Mouse (Mus musculus) erythroblast, embryonic 14.5 days (primary cell): ENCODE measurements around the gene Sv2c. TPM values are rescaled to one million over a fixed set of nuclear protein-coding genes. Genes with fewer than 3 reads are reported as not detected.

Experiments used
- H3K27me3 ChIP-seq: 2 replicates; pipeline ENCODE4 v1.6.1; 2012; ENCODE audit warnings: inconsistent platforms; ENCODE audit not compliant: control insufficient read depth
- H3K36me3 ChIP-seq: 2 replicates; pipeline ENCODE4 v1.6.1; 2012; ENCODE audit warnings: mild to moderate bottlenecking, inconsistent platforms; ENCODE audit not compliant: control insufficient read depth
- H3K4me1 ChIP-seq: 2 replicates; pipeline ENCODE4 v1.6.1; 2012; ENCODE audit warnings: inconsistent platforms; ENCODE audit not compliant: control insufficient read depth
- H3K4me3 ChIP-seq: replicated peaks from 2 replicates; pipeline ENCODE3; 2012; ENCODE audit warnings: moderate library complexity, mild to moderate bottlenecking, inconsistent platforms
- H3K9me3 ChIP-seq: 2 replicates; pipeline ENCODE4 v1.6.1; 2012; ENCODE audit warnings: low read length, inconsistent platforms, mixed read lengths; ENCODE audit not compliant: control insufficient read depth
- GATA1 ChIP-seq: IDR thresholded peaks from 2 replicates; pipeline ENCODE4 v1.6.1; 2012; ENCODE audit warnings: low read length, inconsistent platforms, mixed read lengths
- TAL1 ChIP-seq: IDR thresholded peaks from 3 replicates; pipeline ENCODE4 v1.6.1; 2012; ENCODE audit warnings: low read length, inconsistent platforms, mixed read lengths
- polyA plus RNA-seq: library from polyadenylated mRNA; stranded (reverse); fragments of >175 nt; gene quantifications from 2 replicates; pipeline ENCODE4 v1.2.3, GENCODE M21; 2012

The Sv2c gene
- polyA plus RNA-seq, 1 experiment = 0.01 TPM

GRCm38 (mm10) chr13:95965596-95965995, 166.8 kb downstream of the Sv2c start:
- Histone ChIP-seq H3K36me3 (no peaks in the 10 kb centered on the region), H3K9me3 (no peaks in the 10 kb centered on the region), H3K4me1 (peaks cover 93% of the 10 kb centered on the region), H3K27me3 (peaks cover 3% of the 10 kb centered on the region), H3K4me3 (peak overlapping the region; percentile 51)
- no peak for TF ChIP-seq GATA1
- TF ChIP-seq TAL1 = no peak

DNA sequence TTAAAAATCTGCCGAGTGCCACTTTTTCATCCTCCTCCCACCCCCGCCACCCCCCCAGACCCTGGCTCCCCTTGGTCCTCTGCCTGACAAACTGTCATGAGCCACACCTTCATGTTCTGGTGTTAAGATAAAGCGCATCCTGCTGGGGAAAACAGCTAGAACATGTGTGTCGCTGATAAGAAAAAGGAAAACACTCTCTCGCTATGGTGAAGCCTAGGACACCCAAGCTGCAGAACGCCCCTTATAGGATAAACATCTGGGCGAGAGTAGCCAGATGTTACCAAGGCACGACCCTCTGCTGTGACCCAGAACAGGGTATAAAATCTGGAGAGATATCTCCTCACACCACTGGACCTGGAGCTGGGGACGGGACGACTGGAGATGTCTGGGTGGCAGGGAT, 167.2 kb downstream of the Sv2c start:
- peaks cover 3% of the 10 kb centered on the region for H3K27me3 ChIP-seq
- no peaks in the 10 kb centered on the region for H3K36me3 ChIP-seq
- H3K9me3 ChIP-seq = no peaks in the 10 kb centered on the region
- peak; percentile 58 for TF ChIP-seq GATA1
- peak; percentile 78 for TF ChIP-seq TAL1
- peaks cover 96% of the 10 kb centered on the region for H3K4me1 ChIP-seq
- H3K4me3 ChIP-seq = peak overlapping the region; percentile 51

DNA sequence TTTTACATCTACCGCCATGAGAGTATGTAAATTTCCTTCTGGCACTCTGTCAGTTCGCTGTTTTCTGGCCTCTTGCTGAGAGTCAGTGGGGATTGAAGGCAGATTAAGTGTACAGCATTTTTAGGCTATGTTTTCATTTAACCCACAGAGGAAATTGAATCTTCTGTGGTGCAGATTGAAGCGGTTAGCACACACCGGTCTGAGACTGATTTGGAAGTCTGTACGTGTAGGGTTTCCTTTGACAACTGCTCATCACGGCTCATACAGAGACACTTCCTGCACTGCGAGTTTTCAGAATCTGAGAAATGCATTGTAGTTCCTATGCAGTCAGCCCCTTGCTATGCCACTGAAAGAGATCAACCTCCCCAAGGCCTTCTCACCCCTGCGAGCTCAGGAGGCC, 168.2 kb downstream of the Sv2c start:
- peaks cover 3% of the 10 kb centered on the region for H3K27me3 ChIP-seq
- peak overlapping the region; percentile 51 for H3K4me3 ChIP-seq
- H3K36me3 ChIP-seq = no peaks in the 10 kb centered on the region
- H3K9me3 ChIP-seq = no peaks in the 10 kb centered on the region
- peaks cover 92% of the 10 kb centered on the region for H3K4me1 ChIP-seq
- TF ChIP-seq GATA1 = no peak
- no peak for TF ChIP-seq TAL1

- no peak overlapping the region for H3K4me3 ChIP-seq
- peaks cover 3% of the 10 kb centered on the region for H3K27me3 ChIP-seq
- no peaks in the 10 kb centered on the region for H3K36me3 ChIP-seq
- no peaks in the 10 kb centered on the region for H3K9me3 ChIP-seq
- peaks cover 90% of the 10 kb centered on the region for H3K4me1 ChIP-seq
- TF ChIP-seq TAL1 = no peak
Measured at GRCm38 (mm10) chr13:95963671-95964070, 168.7 kb downstream of the Sv2c start.

GRCm38 (mm10) chr13:95961905-95962304, 170.5 kb downstream of the Sv2c start:
- TF ChIP-seq GATA1 = no peak
- peak overlapping the region; percentile 54 for H3K4me3 ChIP-seq

DNA sequence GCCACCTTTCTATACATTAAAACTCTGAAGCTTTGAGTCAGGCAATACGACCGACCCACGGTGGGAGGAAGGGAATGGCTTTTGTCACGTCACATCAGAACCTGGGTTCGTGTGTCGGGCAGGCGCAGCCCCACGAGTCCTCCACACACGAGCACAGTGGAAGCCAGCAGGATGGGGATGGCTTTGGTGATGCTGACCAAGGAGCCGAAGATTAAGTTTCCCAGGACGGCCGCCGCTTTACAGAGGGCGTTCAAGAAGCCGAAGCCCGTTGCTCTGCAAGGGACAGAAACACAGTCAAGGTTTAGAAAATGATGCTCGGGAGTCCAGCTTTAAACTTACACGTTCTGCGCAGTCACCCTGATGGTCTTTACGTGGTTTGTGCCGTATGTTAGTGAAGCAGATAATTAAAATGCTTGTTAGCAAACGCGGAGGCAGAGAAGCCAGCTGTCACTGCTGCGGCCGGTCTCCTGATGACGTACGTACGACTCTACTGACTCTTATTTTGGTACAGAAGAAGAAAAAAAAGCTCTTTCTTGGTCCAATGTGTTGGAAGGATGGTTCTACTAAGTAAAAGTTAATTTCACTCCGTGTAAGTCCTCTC, 171.1 kb downstream of the Sv2c start:
- no peak for TF ChIP-seq GATA1
- no peak for TF ChIP-seq TAL1
- H3K27me3 ChIP-seq = peaks cover 3% of the 10 kb centered on the region
- no peaks in the 10 kb centered on the region for H3K9me3 ChIP-seq
- H3K4me3 ChIP-seq = peak overlapping the region; percentile 54
- no peaks in the 10 kb centered on the region for H3K36me3 ChIP-seq
- peaks cover 87% of the 10 kb centered on the region for H3K4me1 ChIP-seq

More at GRCm38 (mm10) chr13:95961905-95962304, 170.5 kb downstream of the Sv2c start:
- H3K9me3 ChIP-seq = no peaks in the 10 kb centered on the region
- peaks cover 3% of the 10 kb centered on the region for H3K27me3 ChIP-seq
- H3K4me1 ChIP-seq = peaks cover 87% of the 10 kb centered on the region
- no peaks in the 10 kb centered on the region for H3K36me3 ChIP-seq

GRCm38 (mm10) chr13:95960477-95961185, 171.7 kb downstream of the Sv2c start:
- H3K9me3 ChIP-seq = no peaks in the 10 kb centered on the region
- H3K27me3 ChIP-seq = peaks cover 3% of the 10 kb centered on the region
- H3K36me3 ChIP-seq = no peaks in the 10 kb centered on the region
- peaks cover 86% of the 10 kb centered on the region for H3K4me1 ChIP-seq
- peak overlapping the region; percentile 54 for H3K4me3 ChIP-seq
- TF ChIP-seq GATA1 (no peak), TAL1 (no peak)

DNA sequence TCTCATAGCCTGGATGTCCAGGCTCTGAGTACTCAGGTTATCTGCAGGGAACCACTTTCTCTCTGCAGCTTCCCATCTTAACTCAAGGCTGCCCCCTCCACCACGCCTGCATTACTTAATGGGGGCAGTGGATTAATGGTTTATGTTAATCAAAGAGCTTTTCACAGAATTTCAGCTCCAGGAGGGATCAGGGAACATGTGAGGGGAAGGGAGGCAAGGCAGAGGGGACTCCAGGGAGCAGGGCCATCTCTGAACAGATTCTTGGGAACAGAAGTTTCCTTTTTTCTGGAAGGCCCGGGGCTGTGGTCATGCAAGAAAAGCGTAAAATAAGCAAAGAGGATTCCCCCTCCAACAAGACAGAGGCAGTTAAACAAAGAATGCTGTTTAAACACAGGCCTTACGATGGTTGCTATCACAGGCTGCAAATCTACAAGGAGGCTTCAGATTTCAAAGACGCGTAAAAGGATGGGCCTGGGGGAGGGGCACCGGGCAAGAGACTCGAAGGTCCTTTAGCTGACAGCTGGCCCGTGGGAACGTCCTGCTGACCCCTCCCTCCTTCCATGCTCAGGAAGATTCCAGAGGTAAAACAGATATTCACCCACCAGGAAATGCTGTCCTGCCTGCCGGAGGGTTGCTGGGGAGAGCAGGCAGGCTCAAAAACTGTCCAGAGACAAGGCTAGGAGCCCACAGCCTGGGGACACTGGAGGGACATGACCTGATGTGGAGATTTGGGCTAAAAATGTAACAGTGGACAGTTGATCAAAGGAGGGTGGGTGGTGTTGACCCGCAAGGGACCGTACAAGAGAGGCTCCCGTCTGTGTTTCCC, 172.5 kb downstream of the Sv2c start:
- TF ChIP-seq TAL1 = no peak
- H3K36me3 ChIP-seq = no peaks in the 10 kb centered on the region
- H3K27me3 ChIP-seq = peaks cover 3% of the 10 kb centered on the region
- no peak overlapping the region for H3K4me3 ChIP-seq
- peaks cover 78% of the 10 kb centered on the region for H3K4me1 ChIP-seq
- no peaks in the 10 kb centered on the region for H3K9me3 ChIP-seq

- peaks cover 55% of the 10 kb centered on the region for H3K4me1 ChIP-seq
- no peaks in the 10 kb centered on the region for H3K36me3 ChIP-seq
- TF ChIP-seq TAL1 = no peak
- no peak for TF ChIP-seq GATA1
- H3K4me3 ChIP-seq = no peak overlapping the region
- peaks cover 3% of the 10 kb centered on the region for H3K27me3 ChIP-seq
- no peaks in the 10 kb centered on the region for H3K9me3 ChIP-seq
Measured at GRCm38 (mm10) chr13:95957134-95957533, 175.2 kb downstream of the Sv2c start.
